Mouse (Mus musculus) brown adipose tissue, adult 24 weeks (tissue): ENCODE measurements around the gene Krcc1. TPM values are rescaled to one million over a fixed set of nuclear protein-coding genes. Genes with fewer than 3 reads are reported as not detected.
"Not testable (repeated sequence)": the region's sequence is repeated elsewhere in the genome, so short reads cannot be mapped to it uniquely, and the experiment has no call there.

ENCODE experiments used
- H3K27ac ChIP-seq: fragments of 200-500 bp; replicated peaks from 2 replicates; pipeline ENCODE4 v1.5.1; 2012; ENCODE audit warnings: low read depth, mild to moderate bottlenecking, low read length
- H3K4me1 ChIP-seq: fragments of 200-500 bp; 2 replicates; pipeline ENCODE4 v1.6.1; 2012; ENCODE audit warnings: low read length, mixed read lengths; ENCODE audit not compliant: control insufficient read depth, insufficient read depth, insufficient read length
- H3K4me3 ChIP-seq: fragments of 200-500 bp; 2 replicates; pipeline ENCODE4 v1.5.1; 2012; ENCODE audit warnings: low read depth, mild to moderate bottlenecking, low read length, moderate library complexity; ENCODE audit not compliant: insufficient read depth
- polyA plus RNA-seq: library from polyadenylated mRNA; stranded (reverse); fragments of >200 nt; gene quantifications from 2 replicates; pipeline ENCODE4 v1.2.4, GENCODE M21; 2012; ENCODE audit not compliant: missing spikeins, insufficient read depth, insufficient read length

Krcc1 gene
- polyA plus RNA-seq, 1 experiment, result 201 TPM

DNA sequence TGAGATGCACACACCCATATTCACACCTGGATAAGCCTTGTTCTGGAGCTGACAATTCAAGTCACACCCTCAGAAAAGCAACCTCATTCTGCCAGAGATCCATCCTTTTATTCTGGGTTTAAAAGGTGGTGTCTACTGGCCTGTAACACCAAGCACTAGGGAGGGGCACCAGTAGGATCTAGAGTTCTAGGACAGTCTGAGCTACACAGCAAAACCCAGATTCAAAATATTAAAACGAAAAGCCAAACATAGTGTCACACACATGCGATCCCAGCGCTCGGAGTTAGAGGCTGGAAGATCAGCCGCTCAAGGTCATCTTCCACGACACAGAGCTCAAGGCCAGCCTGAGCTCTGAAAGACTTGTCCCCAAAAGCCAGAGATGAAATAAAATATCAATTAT lies 17.0 kb upstream of the Krcc1 start:
- H3K27ac ChIP-seq, result no peak overlapping the region
- H3K4me1 ChIP-seq, result no peaks in the 10 kb centered on the region
- no peak overlapping the region for H3K4me3 ChIP-seq

- no peaks in the 10 kb centered on the region for H3K4me1 ChIP-seq
- H3K4me3 ChIP-seq, result no peak overlapping the region
- H3K27ac ChIP-seq, result no peak overlapping the region
Measured at GRCm38 (mm10) chr6:71256166-71256565, 15.3 kb upstream of the Krcc1 start.

GRCm38 (mm10) chr6:71257375-71257774 lies 14.1 kb upstream of the Krcc1 start:
- H3K4me3 ChIP-seq, result no peak overlapping the region
- no peaks in the 10 kb centered on the region for H3K4me1 ChIP-seq
- no peak overlapping the region for H3K27ac ChIP-seq

DNA sequence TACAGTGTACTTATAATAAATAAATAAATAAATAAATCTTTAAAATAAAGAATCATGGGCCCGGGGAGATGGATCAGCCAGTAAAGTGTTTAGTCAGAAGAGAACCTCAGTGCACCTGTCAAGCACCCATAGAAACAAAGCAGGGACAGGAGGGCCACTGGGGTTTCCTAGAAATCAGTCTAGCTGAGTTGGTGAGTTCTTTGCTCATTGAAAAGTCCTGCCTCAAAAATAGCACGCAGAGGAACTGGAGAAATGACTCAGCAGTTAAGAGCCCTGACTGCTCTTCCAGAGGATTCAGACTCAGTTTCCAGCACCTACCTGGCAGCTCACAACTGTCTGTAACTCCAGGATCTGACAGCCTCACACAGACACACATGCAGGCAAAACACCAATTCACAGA lies 12.9 kb upstream of the Krcc1 start:
- Histone ChIP-seq H3K4me3 (no peak overlapping the region), H3K27ac (no peak overlapping the region), H3K4me1 (no peaks in the 10 kb centered on the region)

DNA sequence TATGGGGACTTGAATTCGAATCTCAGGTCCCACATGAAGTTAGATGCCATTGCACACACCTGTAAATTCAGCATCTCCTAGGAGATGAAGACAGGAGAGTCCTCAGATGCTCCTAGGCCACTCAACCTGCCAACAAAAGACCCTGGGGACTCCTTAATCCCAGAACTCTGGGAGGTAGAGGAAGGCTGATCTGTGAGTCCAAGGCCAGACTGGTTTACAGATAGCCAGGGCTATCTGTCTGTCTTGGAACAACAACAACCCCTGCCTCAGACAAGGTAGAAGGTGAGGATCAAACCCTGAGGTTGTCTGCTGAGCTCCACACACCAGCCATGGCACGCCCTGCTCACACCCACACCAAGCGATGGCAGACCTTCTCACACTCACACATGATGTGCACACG lies 12.3 kb upstream of the Krcc1 start:
- H3K4me3 ChIP-seq, result no peak overlapping the region
- no peaks in the 10 kb centered on the region for H3K4me1 ChIP-seq
- no peak overlapping the region for H3K27ac ChIP-seq

DNA sequence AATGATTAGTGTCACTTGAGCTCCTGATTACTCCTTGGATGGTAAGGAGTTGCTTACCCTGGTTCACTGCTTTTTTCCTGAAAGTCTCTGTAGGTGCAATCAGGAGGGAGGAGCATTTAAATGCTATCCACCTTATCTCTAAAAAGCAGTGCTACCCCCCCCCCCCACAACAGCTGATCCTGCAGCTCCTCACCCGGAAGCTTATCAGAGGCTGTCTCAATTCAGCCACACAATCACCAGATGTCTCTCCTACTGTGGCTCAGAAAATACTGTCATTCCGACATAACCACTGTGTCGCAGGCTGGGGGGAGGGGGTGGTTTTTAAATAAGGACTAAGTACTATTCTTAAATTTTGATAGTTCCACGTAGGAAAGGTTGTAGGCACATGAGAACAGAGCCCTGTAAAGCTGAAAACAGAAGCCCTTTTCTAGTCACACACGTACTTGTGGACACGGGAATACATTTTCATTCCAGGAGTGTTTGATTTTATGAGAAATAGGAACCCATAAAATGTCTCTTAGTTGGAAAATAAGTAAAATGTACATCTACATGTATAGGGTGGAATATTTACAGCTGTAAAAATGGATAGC lies 11.3 kb upstream of the Krcc1 start:
- H3K4me3 ChIP-seq, result no peak overlapping the region
- no peak overlapping the region for H3K27ac ChIP-seq
- H3K4me1 ChIP-seq, result no peaks in the 10 kb centered on the region

DNA sequence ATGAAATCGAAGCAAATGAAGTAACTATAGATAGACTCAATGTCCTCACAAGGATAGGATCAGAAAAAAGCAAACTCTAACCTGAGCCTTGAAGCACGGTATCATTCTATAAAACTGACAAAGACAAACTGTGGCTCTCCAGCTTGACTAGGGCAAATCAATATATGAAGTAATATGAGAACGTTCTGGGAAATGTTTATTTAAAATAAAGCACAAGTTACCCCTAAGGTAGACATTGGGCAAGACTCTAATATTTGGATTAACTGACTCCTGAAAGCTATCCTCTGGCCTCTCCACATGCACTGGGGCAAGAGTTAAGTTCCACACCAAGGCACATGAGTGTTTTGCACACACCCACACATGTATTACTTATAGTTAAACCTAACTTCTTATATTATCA lies 10.4 kb upstream of the Krcc1 start:
- Histone ChIP-seq H3K4me3 (no peak overlapping the region), H3K27ac (no peak overlapping the region), H3K4me1 (no peaks in the 10 kb centered on the region)

- Histone ChIP-seq H3K4me1 (no peaks in the 10 kb centered on the region), H3K4me3 (no peak overlapping the region), H3K27ac (no peak overlapping the region)
Measured at GRCm38 (mm10) chr6:71262142-71262833, 9.2 kb upstream of the Krcc1 start.

GRCm38 (mm10) chr6:71267603-71268002 lies 3.9 kb upstream of the Krcc1 start:
- not testable (repeated sequence) for H3K4me1 ChIP-seq, H3K4me3 ChIP-seq, H3K27ac ChIP-seq

- Histone ChIP-seq H3K4me3 (no peak overlapping the region), H3K27ac (no peak overlapping the region), H3K4me1 (peaks cover 8% of the 10 kb centered on the region; the same call in 1 of the 2 replicates)
Measured at GRCm38 (mm10) chr6:71268929-71269685, 2.4 kb upstream of the Krcc1 start.

GRCm38 (mm10) chr6:71269686-71270050 lies 1.8 kb upstream of the Krcc1 start:
- peaks cover 11% of the 10 kb centered on the region; the same call in 1 of the 2 replicates for H3K4me1 ChIP-seq
- not testable (repeated sequence) for H3K27ac ChIP-seq, H3K4me3 ChIP-seq

- Histone ChIP-seq H3K4me1 (peaks cover 11% of the 10 kb centered on the region; the same call in 1 of the 2 replicates), H3K4me3 (peak overlapping the region; percentile 62), H3K27ac (peak overlapping the region; percentile 77)
Measured at GRCm38 (mm10) chr6:71270301-71271056, 998 bp upstream of the Krcc1 start.

- Histone ChIP-seq H3K4me3 (peak overlapping the region; percentile 62), H3K4me1 (peaks cover 11% of the 10 kb centered on the region; the same call in 1 of the 2 replicates), H3K27ac (peak overlapping the region; percentile 74)
Measured at GRCm38 (mm10) chr6:71271057-71271388, 454 bp upstream of the Krcc1 start.

DNA sequence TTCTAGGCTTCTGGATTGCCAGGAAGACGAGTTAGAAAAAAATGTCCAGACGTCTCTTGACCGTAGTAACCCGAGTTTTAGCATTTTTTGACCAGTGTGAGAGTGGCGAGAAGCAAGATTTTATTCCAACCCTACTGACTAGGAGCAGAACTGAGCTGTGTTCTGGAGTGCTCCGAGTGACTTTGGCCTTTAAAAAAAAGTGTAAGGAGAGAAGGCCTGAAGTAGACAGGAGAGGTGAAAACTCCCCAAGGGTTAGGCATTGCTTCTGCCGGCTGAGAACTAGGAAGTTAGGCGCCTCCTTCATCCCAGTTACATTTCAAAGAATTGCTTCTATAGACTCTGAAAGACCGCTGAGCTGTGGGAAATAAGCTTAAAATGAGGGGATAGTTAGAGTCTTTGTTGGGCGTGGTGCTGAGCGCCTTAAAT lies 852 bp downstream of the Krcc1 start:
- Histone ChIP-seq H3K27ac (peak overlapping the region; percentile 96), H3K4me1 (peaks cover 11% of the 10 kb centered on the region; the same call in 1 of the 2 replicates), H3K4me3 (peak overlapping the region; percentile 98)

- Histone ChIP-seq H3K27ac (no peak overlapping the region), H3K4me3 (no peak overlapping the region), H3K4me1 (peaks cover 11% of the 10 kb centered on the region; the same call in 1 of the 2 replicates)
Measured at GRCm38 (mm10) chr6:71273715-71274114, 2.2 kb downstream of the Krcc1 start.
